Mouse (Mus musculus) testis, postnatal 14 days (tissue): ENCODE results near the gene Gatad2a.

Experiments
- DNase-seq: peaks from one replicate; pipeline ENCODE4 v3.0.0; 2021; ENCODE audit warnings: low spot score

The Gatad2a gene

DNA sequence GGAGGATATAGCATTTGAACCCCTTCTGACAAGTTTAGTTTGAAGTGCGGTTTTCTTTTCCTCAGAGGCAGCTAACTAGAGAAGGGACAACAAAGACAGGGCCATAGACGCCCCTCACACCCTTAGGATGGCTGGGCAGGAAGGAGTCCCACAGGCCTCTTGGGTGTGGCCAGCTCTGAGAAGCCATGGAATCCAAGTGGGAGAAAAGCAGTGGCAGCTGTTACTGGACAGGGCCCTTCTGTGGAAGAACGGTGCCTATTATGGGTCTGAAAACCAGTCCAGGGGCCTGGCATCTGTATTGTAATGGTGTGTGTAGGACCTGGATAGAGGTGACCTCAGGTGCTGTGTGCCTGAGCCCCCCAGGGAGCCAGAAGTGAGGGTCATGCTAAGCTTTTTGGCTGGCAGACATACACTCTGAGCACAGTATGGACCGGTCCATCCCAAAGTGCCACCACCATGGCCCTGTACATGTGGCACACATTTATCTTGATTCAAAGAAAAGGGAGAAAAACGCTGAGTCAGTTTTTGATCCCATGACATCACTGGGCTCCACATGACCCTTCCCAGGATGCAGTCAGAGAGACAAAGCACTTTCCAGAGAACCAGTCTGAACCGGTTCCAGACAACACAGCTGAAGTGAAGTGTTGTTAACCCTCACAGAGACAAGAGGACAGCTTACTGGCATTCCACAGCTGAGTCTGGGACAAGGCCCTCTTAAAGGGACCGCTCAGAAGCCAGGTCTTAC is 60.0 kb downstream of the Gatad2a start:
- no peak for DNase-seq

DNA sequence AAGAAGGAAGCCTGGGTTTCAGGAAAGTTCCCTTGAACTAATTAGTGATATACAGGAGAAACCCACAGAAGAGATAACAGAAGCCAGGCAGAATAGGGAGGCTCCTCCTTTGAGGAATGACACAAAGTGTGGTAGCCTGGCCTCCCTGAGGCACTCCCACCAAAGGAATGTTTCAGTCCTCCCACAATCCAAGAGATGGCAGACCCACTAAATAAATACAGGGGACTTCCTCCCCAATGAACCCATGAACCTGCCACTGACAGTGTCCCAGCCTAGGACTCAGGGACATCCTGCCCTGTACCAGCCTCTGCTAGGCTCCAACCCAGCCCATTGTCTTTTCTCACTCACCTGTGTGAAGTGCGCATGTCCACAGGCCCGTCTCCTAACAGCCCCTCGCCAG is 60.8 kb downstream of the Gatad2a start:
- no peak for DNase-seq

GRCm38 (mm10) chr8:69934582-69934981 is 61.6 kb downstream of the Gatad2a start:
- DNase-seq: no peak

- DNase-seq: no peak
Measured at GRCm38 (mm10) chr8:69933811-69934210, 62.4 kb downstream of the Gatad2a start.

DNA sequence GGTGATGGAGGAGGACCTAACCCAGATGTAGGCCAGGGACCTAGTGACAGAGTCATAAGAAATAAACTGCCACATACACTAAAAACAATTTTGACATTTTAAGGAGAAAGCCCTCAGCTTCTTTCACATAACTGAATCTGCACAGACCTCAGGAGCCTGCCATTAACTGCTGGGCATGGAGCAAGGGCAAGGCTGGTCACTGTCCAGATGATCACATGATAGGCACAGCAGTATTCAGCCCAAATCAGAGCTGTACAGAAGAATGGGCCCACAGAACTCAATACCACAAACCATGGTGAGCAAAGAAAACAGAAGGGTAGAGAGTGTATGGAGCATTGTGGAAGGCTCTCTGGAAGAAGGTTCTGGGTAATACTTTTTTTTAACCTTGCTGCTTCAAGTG is 69.3 kb downstream of the Gatad2a start:
- DNase-seq: no peak

DNA sequence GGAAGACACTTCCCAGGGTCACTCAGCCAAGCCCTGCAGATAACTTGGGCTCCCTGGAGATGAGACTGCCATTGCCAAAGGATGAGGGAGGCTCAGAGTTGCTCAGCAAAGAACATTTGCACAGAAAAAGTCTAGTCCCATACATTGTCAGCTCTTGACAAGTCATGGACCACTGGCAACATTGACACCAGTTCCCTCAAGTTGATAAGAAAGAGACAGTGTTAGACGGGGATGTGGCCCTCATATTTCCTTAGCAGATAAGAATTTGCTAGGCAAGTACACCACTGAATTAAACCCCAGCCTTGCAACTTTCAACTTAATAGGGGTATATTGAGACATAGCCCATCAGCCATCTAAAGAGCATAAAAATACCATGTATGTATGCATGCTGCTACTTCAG is 72.2 kb downstream of the Gatad2a start:
- DNase-seq: no peak

- DNase-seq: no peak
Measured at GRCm38 (mm10) chr8:69921141-69921540, 75.0 kb downstream of the Gatad2a start.

DNA sequence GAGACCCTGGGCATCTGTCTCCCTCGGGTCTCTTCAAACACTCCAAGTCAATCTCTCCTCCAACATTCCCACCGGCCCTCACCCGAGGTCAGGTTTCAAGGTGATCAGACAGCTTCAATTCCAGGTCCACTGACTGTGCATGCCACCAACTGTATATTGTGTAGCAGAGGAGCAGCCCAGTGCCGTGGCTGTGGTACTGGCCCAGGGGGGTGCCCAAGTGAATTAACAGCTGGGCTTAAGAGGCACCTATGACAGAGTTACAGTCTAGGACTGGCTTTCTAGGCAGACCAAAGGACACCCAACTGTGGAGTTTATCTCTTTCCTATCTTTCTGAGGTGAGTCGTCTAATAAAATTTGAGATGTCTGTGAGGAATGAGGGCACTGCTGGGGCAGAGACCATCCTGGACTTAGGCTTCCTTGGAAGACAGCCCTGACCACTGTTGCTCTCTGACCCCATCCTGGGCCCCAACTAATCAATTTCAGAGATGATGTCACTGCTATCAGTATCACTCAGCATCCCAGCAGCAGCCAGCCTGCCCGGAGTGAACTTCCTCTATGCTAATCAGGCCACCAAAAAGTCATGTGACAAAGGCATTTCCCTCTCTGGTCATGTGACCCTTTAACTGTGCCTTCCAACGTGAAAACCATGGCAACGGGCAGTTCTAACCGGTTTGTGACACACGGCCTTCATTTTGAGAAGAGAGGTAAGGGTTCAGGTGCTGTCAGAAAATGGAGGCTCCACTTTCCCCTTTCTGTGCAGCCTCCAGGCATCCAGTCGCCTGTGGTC is 76.1 kb downstream of the Gatad2a start:
- no peak for DNase-seq

DNA sequence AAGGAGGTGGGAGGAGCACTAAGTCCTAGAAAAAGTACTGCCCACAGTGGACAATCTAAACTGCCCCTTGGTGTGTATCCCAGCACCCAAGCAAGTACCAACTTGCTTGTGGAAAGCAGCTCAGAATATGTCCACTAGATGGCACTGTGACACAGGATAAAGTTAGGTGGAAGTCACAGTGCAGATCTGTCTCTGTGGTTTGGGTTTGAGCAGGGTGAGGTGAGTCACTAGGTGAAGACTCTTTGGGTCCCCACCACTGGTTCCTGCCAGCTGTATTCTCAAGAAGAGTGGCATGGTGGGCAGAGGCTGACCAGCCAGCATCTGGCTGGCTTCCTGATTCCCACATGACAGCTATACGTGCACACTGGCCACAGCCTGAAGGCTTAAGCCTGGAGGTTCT is 77.2 kb downstream of the Gatad2a start:
- peak; percentile 50 for DNase-seq

DNA sequence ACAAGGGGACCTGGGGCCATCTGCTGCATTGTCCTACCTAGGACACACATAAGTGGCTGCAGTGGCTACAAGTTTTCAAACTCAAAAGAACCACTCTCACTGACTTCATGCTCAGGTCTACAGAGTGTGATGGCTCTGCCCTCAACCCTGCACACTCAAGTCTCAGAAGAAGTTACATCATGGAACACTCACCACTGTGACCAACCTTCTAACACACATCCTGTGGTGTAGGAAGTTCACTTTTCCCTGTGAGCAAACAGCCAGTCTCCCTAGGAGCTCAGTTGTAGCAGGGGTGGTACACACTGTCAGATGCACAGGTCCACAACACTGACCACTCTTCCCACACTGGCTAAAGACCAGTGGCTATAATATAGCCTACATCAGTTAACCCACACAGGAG is 77.7 kb downstream of the Gatad2a start:
- no peak for DNase-seq

- DNase-seq: no peak
Measured at GRCm38 (mm10) chr8:69915748-69916147, 80.4 kb downstream of the Gatad2a start.

DNA sequence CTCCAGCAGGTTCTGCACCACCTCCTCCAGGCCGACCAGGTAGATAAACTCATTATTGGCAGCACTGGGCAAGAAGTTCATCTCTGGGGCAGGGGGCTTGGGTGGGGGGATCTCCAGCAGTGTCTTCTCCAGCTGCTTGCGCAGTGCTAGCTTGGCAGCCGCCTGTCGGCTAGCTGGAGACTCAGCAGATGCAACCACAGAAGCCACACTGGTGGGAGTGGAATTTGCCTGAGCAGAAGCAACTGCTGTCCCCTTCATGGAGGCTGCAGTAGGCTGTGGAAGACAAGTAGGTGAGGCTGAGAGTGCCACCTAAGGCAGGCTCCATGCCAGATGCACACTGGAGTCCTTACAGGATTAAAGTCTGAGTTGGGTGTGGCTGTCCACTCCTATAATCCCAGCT is 81.7 kb downstream of the Gatad2a start:
- DNase-seq: no peak

GRCm38 (mm10) chr8:69912478-69913074 is 83.6 kb downstream of the Gatad2a start:
- DNase-seq: no peak

- DNase-seq: no peak
Measured at GRCm38 (mm10) chr8:69911917-69912316, 84.3 kb downstream of the Gatad2a start.

DNA sequence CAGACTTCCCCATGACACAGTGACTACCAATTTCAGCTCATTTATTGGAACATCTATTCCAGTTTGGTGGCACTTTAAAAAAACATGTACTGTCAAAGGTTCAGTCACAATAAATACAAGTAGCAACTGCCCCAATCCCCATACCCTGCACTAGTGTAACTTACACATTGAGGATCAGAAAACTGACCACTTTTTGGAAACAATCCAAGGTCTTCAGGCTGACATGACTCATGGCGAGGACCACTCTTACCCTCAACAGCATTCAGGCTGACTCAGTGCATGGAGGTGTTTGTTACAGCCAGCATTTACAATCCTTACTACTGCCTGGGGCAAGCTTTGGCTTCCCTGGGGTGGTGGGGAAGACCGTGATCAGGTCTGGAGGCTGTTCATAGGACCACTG is 89.1 kb downstream of the Gatad2a start:
- no peak for DNase-seq

- DNase-seq: no peak
Measured at GRCm38 (mm10) chr8:69906260-69906659, 89.9 kb downstream of the Gatad2a start.

DNA sequence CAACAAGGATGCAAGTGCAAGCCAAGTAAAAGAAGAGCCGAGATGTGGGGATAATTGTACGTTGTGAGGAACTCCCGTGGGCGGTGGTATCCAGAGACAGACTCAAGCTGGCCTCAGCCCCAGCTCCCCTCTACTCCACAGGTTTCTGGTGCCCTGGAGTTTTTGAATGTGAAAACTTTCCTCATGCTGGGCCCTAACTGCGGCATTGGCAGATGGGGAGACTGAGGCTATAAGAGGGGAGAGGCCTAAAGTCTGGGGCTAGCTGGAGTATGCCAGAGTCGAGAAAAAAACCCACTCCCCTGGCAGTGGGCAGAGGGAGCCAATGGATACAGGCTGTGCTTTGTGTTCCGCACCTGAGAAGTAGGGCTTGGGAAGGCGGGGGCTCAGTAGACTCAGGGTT is 92.1 kb downstream of the Gatad2a start:
- DNase-seq: no peak

DNA sequence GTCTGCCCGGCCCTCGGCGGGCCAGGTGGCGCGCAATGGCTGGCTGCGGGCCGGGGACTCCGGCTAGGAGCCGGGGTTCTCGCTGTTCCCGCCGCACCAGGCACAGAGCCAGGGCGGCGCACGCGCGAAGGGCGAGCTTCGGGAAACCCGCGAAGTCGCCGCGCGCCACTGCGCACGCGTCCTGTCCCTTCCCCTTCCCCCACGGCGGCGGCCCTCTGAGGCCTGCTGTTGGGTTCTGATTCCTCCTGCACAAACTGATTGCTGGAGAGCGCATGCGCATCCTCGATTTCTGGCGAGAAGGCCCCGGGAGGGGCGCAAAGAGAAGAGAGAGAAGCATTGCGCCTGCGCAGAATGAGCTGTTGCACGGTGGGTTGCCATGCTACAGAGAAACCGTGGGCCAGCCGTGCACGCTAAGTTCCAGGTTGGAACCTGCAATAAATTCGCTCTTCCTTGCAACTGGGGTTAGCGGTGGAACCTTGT is 93.1 kb downstream of the Gatad2a start:
- peak; percentile 98 for DNase-seq

- DNase-seq: peak; percentile 58
Measured at GRCm38 (mm10) chr8:69902163-69903062, 93.8 kb downstream of the Gatad2a start, which contains the start of the genes Tssk6, Ndufa13 and Yjefn3. Gene Tssk6 (plus strand): TSS chr8:69902184. Gene Ndufa13 (minus strand): TSS chr8:69902558. Gene Yjefn3 (minus strand): TSS chr8:69902712.

GRCm38 (mm10) chr8:69901484-69902162 is 94.6 kb downstream of the Gatad2a start:
- peak; percentile 95 for DNase-seq

DNA sequence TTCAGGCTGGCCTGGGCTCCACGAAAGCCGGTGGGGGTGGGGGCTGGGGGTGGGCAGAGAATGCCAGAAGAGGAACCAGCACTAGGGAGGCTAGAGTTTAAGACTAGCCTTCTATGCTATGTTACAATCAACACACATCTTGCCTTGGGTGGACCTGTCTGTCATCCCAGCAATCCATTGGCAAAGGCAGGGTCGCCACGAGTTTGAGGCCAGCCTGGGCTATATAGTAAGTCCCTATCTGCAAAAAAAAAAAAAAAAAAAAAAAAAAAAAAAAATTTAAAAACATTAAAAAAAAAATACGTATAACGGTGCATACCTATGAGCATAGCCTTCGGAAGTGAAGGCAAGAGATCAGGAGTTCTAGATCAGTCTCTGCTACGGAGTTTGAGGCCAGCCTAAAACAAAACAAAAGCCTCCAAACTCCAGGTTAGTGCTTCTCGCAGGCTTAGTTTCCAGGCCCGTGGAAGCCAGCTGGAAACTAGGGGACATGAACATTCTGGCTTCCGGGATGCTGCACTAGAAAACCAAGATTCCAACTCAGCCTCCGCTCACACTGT is 95.2 kb downstream of the Gatad2a start:
- no peak for DNase-seq
